Mouse (Mus musculus): ENCODE measurements around the gene Xrcc5.

Xrcc5 gene

DNA sequence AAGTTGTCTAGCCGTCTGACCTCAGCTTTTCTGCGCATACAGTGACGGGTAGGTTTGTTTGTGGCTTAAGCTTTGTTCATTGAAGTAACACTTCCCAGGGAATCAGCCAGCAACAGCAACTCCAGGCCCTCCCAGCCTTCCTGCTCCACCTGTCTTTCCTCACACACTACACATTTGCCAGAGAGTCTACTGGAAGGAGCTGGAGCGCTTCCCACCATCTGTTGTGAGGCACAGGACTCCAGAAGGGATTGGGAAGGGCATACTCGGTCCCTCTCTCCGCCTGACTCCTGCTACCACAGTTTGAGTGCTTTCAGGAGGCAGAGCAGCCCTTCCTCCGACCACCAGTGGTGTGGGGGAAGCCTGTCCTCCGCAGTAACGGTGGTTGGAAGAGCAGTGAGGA, 93.4 kb downstream of the Xrcc5 start:
- no peak for DNase-seq

GRCm38 (mm10) chr1:72401331-72402069, 94.3 kb downstream of the Xrcc5 start:
- DNase-seq = no peak

GRCm38 (mm10) chr1:72406505-72407079, 99.4 kb downstream of the Xrcc5 start:
- no peak for DNase-seq

DNA sequence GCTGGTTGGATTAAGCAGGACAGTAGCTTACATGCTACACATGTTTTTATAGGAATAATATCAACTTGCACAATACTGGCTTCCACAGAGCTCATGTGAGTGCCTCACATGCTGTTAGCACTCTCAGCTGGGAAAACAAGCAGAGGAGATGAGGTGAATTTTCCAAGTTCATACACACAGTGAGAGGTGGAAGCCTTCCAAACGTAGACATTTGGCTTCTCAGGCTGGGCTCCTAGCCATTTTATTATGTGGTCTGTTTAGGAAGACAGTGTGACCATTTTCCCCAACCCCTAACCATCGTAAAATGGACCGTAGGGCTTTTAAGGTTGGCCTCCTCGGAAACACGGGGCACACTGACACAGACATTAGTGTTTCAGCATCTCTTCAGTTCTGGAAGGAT, 102.7 kb downstream of the Xrcc5 start:
- DNase-seq = no peak

DNA sequence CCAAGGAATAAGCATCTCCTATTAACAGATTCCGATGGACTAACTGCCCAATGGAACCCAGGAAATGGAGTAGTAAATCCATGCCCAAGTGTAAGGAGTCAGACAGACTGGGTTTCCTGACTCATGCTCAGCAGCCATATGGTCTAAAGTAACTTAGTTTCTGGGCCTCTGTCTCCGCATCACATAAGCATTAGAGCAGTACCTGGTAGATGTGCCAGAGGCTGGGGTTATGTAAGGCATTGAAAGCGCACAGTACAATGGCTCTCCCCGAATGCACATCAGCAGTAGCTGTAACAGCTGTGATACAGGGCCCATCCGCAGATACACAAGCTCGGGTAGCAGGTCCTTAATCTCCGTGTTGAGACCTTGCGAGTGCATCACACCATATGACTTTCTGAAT, 103.9 kb downstream of the Xrcc5 start:
- DNase-seq = no peak

DNA sequence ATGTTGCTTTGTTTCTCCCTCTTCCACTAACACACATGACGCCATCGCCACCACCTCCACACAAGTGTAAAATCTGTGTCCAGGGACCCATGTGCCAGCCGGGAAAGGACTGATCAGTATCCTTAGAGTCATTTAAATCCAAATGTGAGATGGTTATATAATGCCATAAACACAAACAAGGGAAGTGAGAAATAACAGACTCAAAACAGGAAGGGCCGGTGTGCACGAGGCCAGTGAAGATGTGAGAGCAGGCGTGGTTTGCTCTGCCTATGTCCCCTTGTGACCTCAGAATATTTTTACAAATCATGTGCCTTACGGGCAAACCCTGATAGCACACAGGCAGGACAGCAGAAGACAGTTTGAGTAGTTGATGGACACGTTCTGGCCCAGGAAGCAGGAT, 106.0 kb downstream of the Xrcc5 start:
- DNase-seq = no peak

DNA sequence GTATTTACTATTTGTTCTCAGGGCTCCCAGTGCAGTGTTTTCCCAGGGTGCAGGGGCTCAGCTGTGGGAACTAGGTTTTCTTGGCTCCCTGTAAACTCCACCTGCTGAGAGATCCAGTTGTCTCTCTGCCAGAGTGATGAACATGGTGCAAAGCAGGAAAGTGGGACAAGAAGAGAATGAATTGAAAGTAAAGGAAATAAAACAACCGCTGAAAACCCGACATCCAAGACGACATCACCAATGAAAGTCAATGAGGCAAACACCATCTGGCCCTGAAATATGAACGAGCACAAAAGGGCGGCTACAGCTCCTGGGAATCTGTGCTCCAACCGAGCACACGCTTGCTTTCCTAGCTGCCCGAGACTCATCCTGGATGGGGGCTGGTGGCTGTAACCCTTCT, 106.9 kb downstream of the Xrcc5 start:
- no peak for DNase-seq

DNA sequence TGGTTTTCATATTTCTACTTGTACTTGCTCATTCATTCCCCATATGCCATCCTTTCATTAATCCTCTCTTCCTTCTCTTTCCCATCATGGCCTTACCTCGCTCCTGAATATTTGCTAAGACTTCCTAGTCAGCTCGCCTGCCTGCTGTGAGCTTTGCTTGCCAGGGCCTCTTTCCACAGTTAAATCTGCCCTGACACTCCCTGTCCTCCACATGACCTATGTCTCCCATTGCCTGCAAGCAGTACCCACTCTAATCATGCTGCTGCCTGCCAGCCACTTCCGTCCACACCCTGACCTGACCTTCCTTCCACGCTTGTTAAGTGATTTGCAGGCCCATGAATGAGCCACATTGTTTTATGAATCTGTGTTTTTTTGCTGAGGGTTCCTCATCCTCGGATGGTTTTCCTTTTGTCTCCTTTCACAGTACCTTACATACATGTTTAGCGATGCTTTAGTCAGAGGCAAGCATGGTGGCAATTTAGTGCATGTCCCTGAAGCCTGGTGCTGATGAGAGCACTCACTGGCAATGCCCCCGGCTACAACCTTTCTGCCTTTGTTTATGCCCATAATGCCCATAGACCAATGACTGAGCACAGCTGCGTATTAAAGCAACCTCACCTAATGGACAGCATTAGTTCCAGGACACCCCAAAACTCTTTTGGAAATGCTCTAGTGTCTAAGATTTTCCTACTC, 107.5 kb downstream of the Xrcc5 start:
- DNase-seq = no peak

- no peak for DNase-seq
Observed at GRCm38 (mm10) chr1:72418744-72419655, 111.8 kb downstream of the Xrcc5 start.

DNA sequence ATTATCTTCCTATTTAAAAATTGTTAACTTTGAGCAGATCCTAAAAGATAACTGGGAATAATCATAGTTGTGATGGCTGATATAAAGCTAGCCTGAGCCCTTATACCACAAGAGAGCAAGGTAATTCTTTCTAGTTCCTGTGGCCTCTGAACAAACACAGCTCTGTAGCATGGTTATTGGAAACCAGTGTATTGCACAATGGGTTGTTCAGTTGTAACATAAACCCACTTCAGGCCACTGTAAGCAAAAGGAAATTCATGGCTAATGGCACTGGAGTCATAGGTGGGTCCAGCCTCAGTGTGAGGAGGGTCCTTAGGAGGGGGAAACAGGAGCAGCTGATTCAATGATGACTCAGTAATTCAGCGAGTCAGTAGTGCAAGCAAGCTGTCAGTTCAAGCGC, 113.0 kb downstream of the Xrcc5 start:
- no peak for DNase-seq

- no peak for DNase-seq
Observed at GRCm38 (mm10) chr1:72422121-72422520, 114.9 kb downstream of the Xrcc5 start.

- no peak for DNase-seq
Observed at GRCm38 (mm10) chr1:72426456-72426855, 119.2 kb downstream of the Xrcc5 start.

DNA sequence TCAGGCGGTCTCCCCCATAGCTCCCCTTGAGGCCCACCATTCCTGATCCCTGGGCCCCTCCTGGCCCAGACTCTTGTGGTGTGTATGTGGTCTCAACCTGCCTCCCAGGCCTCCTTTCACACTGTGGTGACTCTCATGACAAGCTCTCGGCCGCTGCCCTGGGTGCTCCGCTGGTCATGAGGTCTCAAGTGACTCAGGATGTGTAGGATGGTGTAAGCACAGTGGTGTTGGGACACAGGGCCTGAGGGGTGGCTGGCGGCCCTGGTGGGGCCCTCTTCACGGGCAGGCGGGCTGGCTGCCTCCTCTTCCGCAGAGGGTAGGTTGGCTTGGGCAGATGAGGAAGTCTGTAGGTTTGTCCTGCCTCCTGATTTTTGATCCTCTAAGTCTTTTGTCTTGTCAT, 121.3 kb downstream of the Xrcc5 start:
- DNase-seq = no peak

DNA sequence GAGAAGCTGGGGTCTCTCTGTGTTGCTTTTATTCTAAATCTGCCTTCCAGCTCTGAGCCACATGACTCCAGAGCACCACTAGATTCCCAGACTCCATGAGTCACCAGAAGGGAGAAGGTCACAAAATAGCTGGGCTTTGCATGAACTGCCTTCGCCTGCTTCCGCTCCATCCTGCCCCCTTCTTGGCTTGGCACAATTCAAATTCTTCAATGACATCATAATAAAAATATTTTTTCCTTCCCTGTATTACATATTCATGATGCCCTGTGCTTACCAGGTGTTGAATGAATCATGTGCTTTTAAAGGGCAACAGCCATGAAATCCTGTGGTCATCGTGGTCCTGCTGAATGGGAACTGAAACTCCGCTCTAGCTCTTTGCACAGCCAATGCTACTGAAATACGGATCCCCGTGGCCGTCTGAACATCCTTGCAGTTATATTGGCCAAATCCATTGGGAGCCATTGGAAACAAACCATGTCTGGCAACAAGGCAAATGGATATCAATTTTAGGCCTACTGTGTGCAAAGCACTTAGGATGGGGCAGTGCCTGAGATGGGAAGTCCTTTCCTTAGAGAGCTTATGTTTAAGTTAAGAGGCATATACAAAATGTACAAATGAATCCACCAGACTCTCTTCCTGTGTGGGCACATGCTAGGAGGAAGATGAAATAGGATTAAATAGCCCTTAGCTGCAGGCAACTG, 122.0 kb downstream of the Xrcc5 start:
- no peak for DNase-seq

GRCm38 (mm10) chr1:72432579-72432978, 125.4 kb downstream of the Xrcc5 start:
- no peak for DNase-seq

DNA sequence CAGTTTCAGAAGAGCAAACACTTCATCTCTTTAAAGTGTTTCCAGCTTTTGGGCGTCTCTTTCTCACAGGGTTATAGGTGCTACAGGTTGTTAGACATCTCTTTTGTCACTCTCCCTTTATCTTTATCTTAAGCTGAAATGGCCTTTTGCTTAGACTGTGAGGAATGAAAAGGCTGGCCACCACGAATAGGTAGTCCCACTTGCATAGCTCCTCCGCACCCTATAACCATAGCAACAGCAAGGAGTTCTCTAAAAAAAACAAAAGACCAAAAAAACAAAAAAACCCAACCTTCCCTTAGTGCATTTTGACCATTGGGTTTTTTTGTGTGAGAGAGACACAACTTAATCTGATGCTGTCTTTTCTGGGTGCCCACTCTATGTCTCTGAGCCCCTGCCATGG, 127.3 kb downstream of the Xrcc5 start:
- no peak for DNase-seq

- no peak for DNase-seq
Observed at GRCm38 (mm10) chr1:72436967-72437366, 129.7 kb downstream of the Xrcc5 start.

GRCm38 (mm10) chr1:72439146-72439545, 131.9 kb downstream of the Xrcc5 start:
- DNase-seq = no peak

DNA sequence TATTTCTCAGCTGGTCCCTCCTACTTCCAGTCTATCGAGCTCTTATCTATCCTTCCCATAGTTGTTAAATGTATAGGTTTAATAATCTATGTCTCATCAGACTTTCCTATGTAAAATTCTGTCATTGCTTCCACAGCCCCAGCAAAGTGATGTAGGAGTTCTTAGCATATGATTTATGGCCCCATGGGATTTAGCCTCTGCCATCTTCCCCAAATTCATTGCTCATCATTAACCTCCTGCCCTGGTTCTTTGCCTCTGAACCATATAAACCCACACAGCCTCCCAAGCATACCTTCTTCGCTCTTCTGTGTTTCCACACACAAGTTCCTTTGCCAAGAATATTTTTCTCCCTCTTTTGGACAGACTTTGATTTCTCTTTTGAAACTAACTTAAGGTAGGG, 135.5 kb downstream of the Xrcc5 start:
- DNase-seq = no peak
